21 mouse cellular contexts compared by ENCODE assay signal in the genomic region with DNA sequence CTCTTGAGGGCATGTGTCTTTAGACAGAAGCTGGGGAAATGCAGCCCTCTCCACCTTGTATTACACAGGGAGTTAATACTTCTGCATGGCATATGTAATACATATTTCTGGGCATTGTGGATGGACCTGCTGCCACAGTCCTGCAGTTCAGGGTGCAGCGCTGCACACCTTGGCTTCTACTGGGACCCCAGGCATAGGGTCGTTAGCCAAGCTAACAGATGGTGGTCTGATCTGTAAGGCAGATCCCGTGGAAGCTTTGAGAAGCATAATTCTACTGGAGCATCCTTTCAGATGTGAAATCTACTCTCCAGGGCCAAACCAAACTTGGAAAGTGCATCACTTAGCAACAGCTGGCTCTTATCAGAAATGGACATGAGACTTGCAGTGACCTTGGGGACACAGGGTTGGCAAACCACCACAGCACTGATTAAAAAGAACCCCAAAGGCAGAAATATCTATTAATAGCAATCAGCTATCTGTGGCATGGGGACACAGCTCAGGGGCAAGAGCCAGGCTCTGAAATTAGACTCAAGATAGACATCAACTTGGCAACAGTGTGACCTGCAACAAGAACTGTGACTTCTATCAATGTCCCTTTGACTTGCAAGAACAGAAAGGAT.
DNase-seq lines count a peak whose midpoint lies in the region; ATAC-seq lines count a peak whose summit lies in the region.
"Had no signal": no experiment of that assay in that cellular context is flagged by ENCODE, and none has a peak within 500 bp of the region (broad histone marks: within the 10 kb centered on the region; RNA-seq: fewer than 3 reads in every experiment).

No protein-coding gene starts in this region.

- peaks cover 22% of the 10 kb centered on the region for H3K4me1 ChIP-seq in heart, embryonic 15.5 days (replicated peaks)
- H3K4me1 ChIP-seq in neural tube, embryonic 15.5 days: peaks cover 11% of the 10 kb centered on the region
- no peaks in the 10 kb centered on the region for H3K4me1 ChIP-seq in liver, embryonic 12.5 days
- H3K4me1 ChIP-seq: lung, embryonic 15.5 days; megakaryocyte, embryonic 14.5 days had no signal

- no peaks in the 10 kb centered on the region for H3K27me3 ChIP-seq in heart, embryonic 15.5 days
- no peaks in the 10 kb centered on the region for H3K27me3 ChIP-seq in neural tube, embryonic 15.5 days (replicated peaks)
- H3K27me3 ChIP-seq in liver, embryonic 12.5 days (replicated peaks): no peaks in the 10 kb centered on the region
- H3K27me3 ChIP-seq: hindbrain, embryonic 15.5 days; lung, embryonic 15.5 days; megakaryocyte, embryonic 14.5 days; neural tube, embryonic 13.5 days had no signal

- H3K4me3 ChIP-seq in heart, embryonic 15.5 days: no peak overlapping the region
- no peak overlapping the region for H3K4me3 ChIP-seq in neural tube, embryonic 15.5 days (replicated peaks)
- H3K4me3 ChIP-seq in liver, embryonic 12.5 days: no peak overlapping the region
- H3K4me3 ChIP-seq: forebrain, embryonic 10.5 days; hindbrain, embryonic 15.5 days; lung, embryonic 15.5 days; megakaryocyte, embryonic 14.5 days; neural tube, embryonic 13.5 days had no signal

- 47% methylated on average over 3 of the region's 3 CpGs for WGBS in heart, embryonic 15.5 days
- 85% methylated on average over 3 of the region's 3 CpGs for WGBS in neural tube, embryonic 15.5 days
- 70% methylated on average over 3 of the region's 3 CpGs for WGBS in liver, embryonic 12.5 days (ENCODE audit: insufficient replicate concordance)

- no peak overlapping the region for H3K9ac ChIP-seq in heart, embryonic 15.5 days
- H3K9ac ChIP-seq in neural tube, embryonic 15.5 days (replicated peaks): no peak overlapping the region
- H3K9ac ChIP-seq in liver, embryonic 12.5 days: no peak overlapping the region
- H3K9ac ChIP-seq: hindbrain, embryonic 15.5 days; lung, embryonic 15.5 days; neural tube, embryonic 13.5 days had no signal

- peak; percentile 55; the same call in 1 of the 2 replicates for ATAC-seq in heart, embryonic 15.5 days (replicated peaks; ENCODE audit: insufficient number of reproducible peaks, insufficient read depth, low FRiP score, low read depth)
- no peak for ATAC-seq in neural tube, embryonic 15.5 days (ENCODE audit: low FRiP score)
- ATAC-seq in liver, embryonic 12.5 days: no peak
- ATAC-seq: Patski had no signal

- no peak overlapping the region for H3K4me2 ChIP-seq in heart, embryonic 15.5 days
- no peak overlapping the region for H3K4me2 ChIP-seq in neural tube, embryonic 15.5 days
- no peak overlapping the region for H3K4me2 ChIP-seq in liver, embryonic 12.5 days
- H3K4me2 ChIP-seq: hindbrain, embryonic 15.5 days; liver, embryonic 11.5 days; lung, embryonic 15.5 days; neural tube, embryonic 13.5 days had no signal

- no peaks in the 10 kb centered on the region for H3K9me3 ChIP-seq in heart, embryonic 15.5 days (replicated peaks)
- H3K9me3 ChIP-seq in neural tube, embryonic 15.5 days (replicated peaks): 0 out of 2 replicates have a peak, but pooled peaks cover 5% of the 10 kb centered on the region
- H3K9me3 ChIP-seq in liver, embryonic 12.5 days (replicated peaks): no peaks in the 10 kb centered on the region
- H3K9me3 ChIP-seq: hindbrain, embryonic 15.5 days; lung, embryonic 15.5 days; neural tube, embryonic 13.5 days had no signal

- H3K36me3 ChIP-seq in heart, embryonic 15.5 days: no peaks in the 10 kb centered on the region
- H3K36me3 ChIP-seq in neural tube, embryonic 15.5 days: no peaks in the 10 kb centered on the region
- H3K36me3 ChIP-seq in liver, embryonic 12.5 days: no peaks in the 10 kb centered on the region
- H3K36me3 ChIP-seq: forebrain, embryonic 10.5 days; hindbrain, embryonic 15.5 days; lung, embryonic 15.5 days; neural tube, embryonic 13.5 days had no signal

- peak; percentile 47 to 69 for DNase-seq in cerebellum, postnatal 10 days
- DNase-seq in cerebellum, adult 8-10 months: no peak
- DNase-seq in heart, adult 18-20 months: peak; percentile 71 to 84
- peak; percentile 49 for DNase-seq in kidney, postnatal 10 days
- DNase-seq in layer of hippocampus, adult 11-12 months (ENCODE audit: low spot score): no peak
- DNase-seq: cerebellum, adult 11 months; gastrocnemius, postnatal 36 days; layer of hippocampus, postnatal 36 days; retina, postnatal 1 day; thymus, postnatal 36 days had no signal

- H3K27ac ChIP-seq in heart, embryonic 15.5 days: peak overlapping the region; percentile 67
- H3K27ac ChIP-seq in neural tube, embryonic 15.5 days (replicated peaks): no peak overlapping the region
- H3K27ac ChIP-seq in liver, embryonic 12.5 days: no peak overlapping the region
- H3K27ac ChIP-seq: forebrain, embryonic 10.5 days; hindbrain, embryonic 15.5 days; lung, embryonic 15.5 days; neural tube, embryonic 13.5 days; stomach, postnatal 0 days had no signal

Comparison
In these comparisons a context has a peak if more than half of its experiments do, and no peak if none do; other contexts are left out.
1. DNase-seq: peak in cerebellum, postnatal 10 days (2 of 2), heart, adult 18-20 months (2 of 2) and kidney, postnatal 10 days (single experiment); none in cerebellum, adult 8-10 months (single experiment) and layer of hippocampus, adult 11-12 months (single experiment).